Mouse (Mus musculus) kidney, postnatal 10 days (tissue): ENCODE measurements around the gene Srrm2.

Experiments
- DNase-seq: peaks from one replicate; pipeline ENCODE4 v3.0.0; 2021; ENCODE audit warnings: mixed read lengths

The Srrm2 gene

GRCm38 (mm10) chr17:23867756-23868155 is 77.4 kb downstream of the Srrm2 start, which contains the start of gene Prss21:
Prss21 (plus strand) TSS chr17:23868056.
- no peak for DNase-seq

- no peak for DNase-seq
Observed at GRCm38 (mm10) chr17:23868513-23868912, 78.2 kb downstream of the Srrm2 start.
